Mouse (Mus musculus) bone marrow, adult 2 months (tissue): Measurements from ENCODE around the gene Gclc. TPM values are rescaled to one million over a fixed set of nuclear protein-coding genes. Genes with fewer than 3 reads are reported as not detected.

Source experiments
- H3K27ac ChIP-seq: fragments of 200-500 bp; 2 replicates; pipeline ENCODE4 v1.5.1; 2012; ENCODE audit warnings: low read depth, mild to moderate bottlenecking, control low read depth, inconsistent platforms, low read length; ENCODE audit not compliant: control insufficient read depth, poor library complexity, insufficient read depth
- H3K4me1 ChIP-seq: fragments of 200-500 bp; 2 replicates; pipeline ENCODE4 v1.6.1; 2011; ENCODE audit warnings: low read length; ENCODE audit not compliant: control insufficient read depth, insufficient read depth
- H3K4me3 ChIP-seq: fragments of 200-500 bp; replicated peaks from 2 replicates; pipeline ENCODE3; 2011; ENCODE audit warnings: mild to moderate bottlenecking, low read depth, low read length, control low read depth; ENCODE audit not compliant: control insufficient read depth
- CTCF ChIP-seq: fragments of 200-500 bp; IDR thresholded peaks from 2 replicates; pipeline ENCODE4 v1.5.1; 2011; ENCODE audit warnings: low read length, control low read depth; ENCODE audit not compliant: control insufficient read depth, insufficient read depth
- POLR2A ChIP-seq: fragments of 200-500 bp; IDR thresholded peaks from 2 replicates; pipeline ENCODE4 v1.6.1; 2011; ENCODE audit warnings: low read depth, mild to moderate bottlenecking, control low read depth, low read length, borderline replicate concordance; ENCODE audit not compliant: control insufficient read depth
- WGBS: fragments of 180-500 bp; shearing (Covaris S2); methylation state at CpG from one replicate; pipeline ENCODE4 v1.1.7; 2018; 5-methylcytosine and 5-hydroxymethylcytosine counted together
- polyA plus RNA-seq: library from polyadenylated mRNA; stranded (reverse); fragments of >200 nt; gene quantifications from 2 replicates; pipeline ENCODE4 v1.2.4, GENCODE M21; 2011; ENCODE audit warnings: low replicate concordance; ENCODE audit not compliant: missing spikeins, insufficient read depth, insufficient read length

Gclc gene
- polyA plus RNA-seq, 1 experiment, result 39.7 TPM

DNA sequence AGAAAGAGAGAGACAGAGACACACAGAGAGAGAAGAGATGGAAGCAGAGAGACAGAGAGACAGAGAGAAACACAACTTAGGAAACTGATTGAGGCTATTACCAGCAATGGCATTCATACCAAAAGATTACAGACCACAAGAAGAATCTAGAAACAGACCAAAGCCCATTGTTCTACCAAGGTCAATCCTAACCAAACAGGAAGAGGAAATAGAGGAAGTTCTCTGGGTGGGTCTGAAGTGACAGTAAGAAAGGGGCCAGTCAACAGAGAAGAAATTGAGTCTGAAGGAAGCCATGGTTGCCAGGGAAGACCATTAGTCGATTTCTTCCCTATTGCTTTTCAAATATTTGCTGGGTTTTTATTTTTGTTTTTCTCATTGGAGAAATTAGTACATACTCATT is 81.4 kb downstream of the Gclc start:
- TF ChIP-seq CTCF (no peak), POLR2A (no peak)
- 24% methylated on average over 1 of the region's 1 CpGs for WGBS
- no peak overlapping the region for H3K4me3 ChIP-seq
- H3K4me1 ChIP-seq, result peaks cover 4% of the 10 kb centered on the region
- H3K27ac ChIP-seq, result no peak overlapping the region

DNA sequence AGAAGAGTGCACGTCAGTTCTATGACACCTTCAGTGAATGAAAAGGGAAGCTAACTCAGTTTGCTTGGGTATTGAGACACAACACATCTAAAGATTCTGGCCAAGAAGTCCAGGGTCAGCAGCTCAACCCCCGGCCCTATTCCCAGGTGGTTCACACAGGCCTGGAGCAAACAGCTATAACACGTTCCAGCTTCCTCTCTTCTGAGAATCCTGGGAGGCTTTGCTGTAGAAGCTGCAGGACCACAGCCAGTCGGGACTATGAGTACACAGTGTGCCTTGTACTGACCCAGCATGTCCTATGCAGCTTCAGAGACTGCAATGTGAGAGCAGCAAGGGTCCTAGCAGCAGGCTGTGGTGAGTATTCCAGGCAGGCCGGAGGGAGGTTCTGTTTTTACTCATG is 84.3 kb downstream of the Gclc start:
- Histone ChIP-seq H3K4me1 (peaks cover 4% of the 10 kb centered on the region), H3K4me3 (no peak overlapping the region), H3K27ac (no peak overlapping the region)
- WGBS, result 75% methylated on average over 5 of the region's 5 CpGs
- TF ChIP-seq CTCF (no peak), POLR2A (no peak)

Other genes with a start within 250 kb of the Gclc start
- 3.9 and 5.7 TPM in 2 replicates for gene Lrrc1, start 209.7 kb upstream of the Gclc start, polyA plus RNA-seq
- 0.40 and 0.70 TPM in 2 replicates for gene Klhl31, start 118.0 kb upstream of the Gclc start, polyA plus RNA-seq
- 5.0 and 13.7 TPM in 2 replicates for gene Elovl5, start 162.8 kb downstream of the Gclc start, polyA plus RNA-seq